Mouse (Mus musculus) left cerebral cortex, adult 8-10 months (tissue): ENCODE measurements at regions not wholly inside any gene's neighbourhood (a gene's known extent, or its start where the extent isn't known, plus 50 kb on each side); places are given as distances from the start of the nearest gene placed in this dataset.

Experiments
- DNase-seq, 2 experiments: peaks; one replicate each; pipeline ENCODE4 v3.0.0; 2022; ENCODE audit warnings: low spot score in 2 of 2

GRCm38 (mm10) chr8:116139934-116140333 is 364.8 kb upstream of the Dynlrb2 start:
- no peak for DNase-seq

- no peak for DNase-seq
Measured at GRCm38 (mm10) chr8:116137765-116138164, 367.0 kb upstream of the Dynlrb2 start.

- no peak for DNase-seq
Measured at GRCm38 (mm10) chr8:116133503-116133902, 371.3 kb upstream of the Dynlrb2 start.

- DNase-seq: no peak
Measured at GRCm38 (mm10) chr8:116133084-116133483, 371.7 kb upstream of the Dynlrb2 start.

GRCm38 (mm10) chr8:116120067-116120466 is 384.7 kb upstream of the Dynlrb2 start:
- DNase-seq: no peak

GRCm38 (mm10) chr8:116117919-116118318 is 386.9 kb upstream of the Dynlrb2 start:
- DNase-seq: no peak

- DNase-seq: no peak
Measured at GRCm38 (mm10) chr8:116116625-116117024, 388.1 kb upstream of the Dynlrb2 start.

GRCm38 (mm10) chr8:116115811-116116372 is 388.9 kb upstream of the Dynlrb2 start:
- DNase-seq: peak in 1 of 2 experiments; percentile 5

- DNase-seq: no peak
Measured at GRCm38 (mm10) chr8:116114978-116115377, 389.8 kb upstream of the Dynlrb2 start.

GRCm38 (mm10) chr8:116114502-116114901 is 390.3 kb upstream of the Dynlrb2 start:
- DNase-seq: no peak

- DNase-seq: no peak
Measured at GRCm38 (mm10) chr8:116111168-116111567, 393.6 kb upstream of the Dynlrb2 start.

GRCm38 (mm10) chr8:116096666-116097065 is 389.1 kb upstream of the Maf start:
- DNase-seq: no peak

- DNase-seq: no peak
Measured at GRCm38 (mm10) chr8:116083156-116083555, 375.6 kb upstream of the Maf start.

GRCm38 (mm10) chr8:116078849-116079407 is 371.3 kb upstream of the Maf start:
- no peak for DNase-seq

- DNase-seq: no peak
Measured at GRCm38 (mm10) chr8:116071497-116071896, 363.9 kb upstream of the Maf start.

GRCm38 (mm10) chr8:116069538-116069937 is 361.9 kb upstream of the Maf start:
- DNase-seq: no peak

- DNase-seq: no peak
Measured at GRCm38 (mm10) chr8:116067978-116068375, 360.4 kb upstream of the Maf start.

GRCm38 (mm10) chr8:116067182-116067977 is 359.8 kb upstream of the Maf start:
- DNase-seq: no peak

GRCm38 (mm10) chr8:116065871-116066270 is 358.3 kb upstream of the Maf start:
- DNase-seq: no peak

GRCm38 (mm10) chr8:116065327-116065726 is 357.7 kb upstream of the Maf start:
- DNase-seq: peak in 1 of 2 experiments; percentile 21

- DNase-seq: no peak
Measured at GRCm38 (mm10) chr8:116064562-116064961, 357.0 kb upstream of the Maf start.

GRCm38 (mm10) chr8:116063541-116063940 is 355.9 kb upstream of the Maf start:
- no peak for DNase-seq

GRCm38 (mm10) chr8:116053483-116053882 is 345.9 kb upstream of the Maf start:
- DNase-seq: peak; percentile 4 to 10
